Mouse (Mus musculus) mature B cell (primary cell): ENCODE results near the gene Ncbp2.

Experiments used
- in situ Hi-C: fragments of 300-500 bp; cut with MboI; formaldehyde crosslinking; loops from 2 replicates; pipeline ENCODE4 v1.14.3; 2019

The Ncbp2 gene

GRCm38 (mm10) chr16:31948345-31948774, at the start of gene Ncbp2, which contains the start of gene 0610012G03Rik:
Ncbp2 (plus strand) TSS chr16:31948513.
0610012G03Rik (minus strand) TSS chr16:31948494.
- in situ Hi-C loops: no loop called here

GRCm38 (mm10) chr16:31898546-31899326, 49.6 kb upstream of the Ncbp2 start:
- in situ Hi-C loops: no loop called here

GRCm38 (mm10) chr16:31901886-31902285, 46.4 kb upstream of the Ncbp2 start:
- in situ Hi-C loops: no loop called here

GRCm38 (mm10) chr16:31903239-31903638, 45.1 kb upstream of the Ncbp2 start:
- in situ Hi-C loops: no loop called here

GRCm38 (mm10) chr16:31905331-31905730, 43.0 kb upstream of the Ncbp2 start:
- in situ Hi-C loops: no loop called here

- in situ Hi-C loops: no loop called here
Measured at GRCm38 (mm10) chr16:31905891-31906825, 42.2 kb upstream of the Ncbp2 start.

- in situ Hi-C loops: no loop called here
Measured at GRCm38 (mm10) chr16:31906896-31907295, 41.4 kb upstream of the Ncbp2 start.

- in situ Hi-C loops: no loop called here
Measured at GRCm38 (mm10) chr16:31908959-31909358, 39.4 kb upstream of the Ncbp2 start.

GRCm38 (mm10) chr16:31910281-31910847, 37.9 kb upstream of the Ncbp2 start:
- in situ Hi-C loops: no loop called here

GRCm38 (mm10) chr16:31917776-31918175, 30.5 kb upstream of the Ncbp2 start:
- in situ Hi-C loops: no loop called here

GRCm38 (mm10) chr16:31918248-31918724, 30.0 kb upstream of the Ncbp2 start:
- in situ Hi-C loops: no loop called here

- in situ Hi-C loops: no loop called here
Measured at GRCm38 (mm10) chr16:31924368-31924767, 23.9 kb upstream of the Ncbp2 start.

- in situ Hi-C loops: no loop called here
Measured at GRCm38 (mm10) chr16:31926091-31926490, 22.2 kb upstream of the Ncbp2 start.

GRCm38 (mm10) chr16:31926547-31927182, 21.6 kb upstream of the Ncbp2 start:
- in situ Hi-C loops: no loop called here

GRCm38 (mm10) chr16:31927412-31927811, 20.9 kb upstream of the Ncbp2 start:
- in situ Hi-C loops: no loop called here

- in situ Hi-C loops: no loop called here
Measured at GRCm38 (mm10) chr16:31931330-31931729, 17.0 kb upstream of the Ncbp2 start.

- in situ Hi-C loops: no loop called here
Measured at GRCm38 (mm10) chr16:31932255-31932654, 16.1 kb upstream of the Ncbp2 start.

- in situ Hi-C loops: no loop called here
Measured at GRCm38 (mm10) chr16:31932840-31933697, 15.2 kb upstream of the Ncbp2 start.

- in situ Hi-C loops: no loop called here
Measured at GRCm38 (mm10) chr16:31933751-31934549, 14.4 kb upstream of the Ncbp2 start, which contains the start of gene Pigz. Pigz (plus strand) TSS chr16:31933851.

- in situ Hi-C loops: no loop called here
Measured at GRCm38 (mm10) chr16:31934550-31935010, 13.7 kb upstream of the Ncbp2 start.
